Mouse (Mus musculus) ES-Bruce4 (cell line): ENCODE measurements around the gene Rbp3. TPM values are rescaled to one million over a fixed set of nuclear protein-coding genes. Genes with fewer than 3 reads are reported as not detected.
A peak's percentile ranks its signal among the peaks of the same experiment; 100 is the strongest.

Experiments used
- H3K27ac ChIP-seq: 2 replicates; pipeline ENCODE4 v1.5.1; 2012; ENCODE audit warnings: low read length, inconsistent platforms; ENCODE audit not compliant: insufficient read depth
- H3K27me3 ChIP-seq: 2 replicates; pipeline ENCODE4 v1.6.1; 2012; ENCODE audit warnings: mild to moderate bottlenecking, low read length, inconsistent platforms; ENCODE audit not compliant: control insufficient read depth, poor library complexity, insufficient read depth, severe bottlenecking
- H3K36me3 ChIP-seq: 2 replicates; pipeline ENCODE4 v1.6.1; 2012; ENCODE audit warnings: inconsistent platforms, mild to moderate bottlenecking, low read length, moderate library complexity; ENCODE audit not compliant: control insufficient read depth, poor library complexity, insufficient read depth, severe bottlenecking
- H3K4me1 ChIP-seq: one replicate; pipeline ENCODE4 v1.8.1; 2011; ENCODE audit warnings: low read length; ENCODE audit not compliant: control insufficient read depth, insufficient read depth
- H3K4me3 ChIP-seq: 2 replicates; pipeline ENCODE4 v1.5.1; 2011; ENCODE audit warnings: low read depth, mild to moderate bottlenecking, low read length
- H3K9ac ChIP-seq: 2 replicates; pipeline ENCODE4 v1.6.1; 2012; ENCODE audit warnings: low read depth, mild to moderate bottlenecking, inconsistent platforms; ENCODE audit not compliant: poor library complexity, severe bottlenecking
- H3K9me3 ChIP-seq: replicated peaks from 2 replicates; pipeline ENCODE4 v1.6.1; 2012; ENCODE audit warnings: mild to moderate bottlenecking, low read length, inconsistent platforms; ENCODE audit not compliant: control insufficient read depth, poor library complexity, insufficient read depth, severe bottlenecking
- CTCF ChIP-seq: IDR thresholded peaks from one replicate; pipeline ENCODE4 v1.8.1; 2011; ENCODE audit warnings: low read depth, low read length
- EP300 ChIP-seq: IDR thresholded peaks from 2 replicates; pipeline ENCODE4 v1.6.1; 2011; ENCODE audit warnings: low read depth, low read length; ENCODE audit not compliant: insufficient read depth
- POLR2A ChIP-seq: IDR thresholded peaks from one replicate; pipeline ENCODE4 v1.8.1; 2011; ENCODE audit warnings: low read length; ENCODE audit not compliant: insufficient read depth
- polyA plus RNA-seq: library from polyadenylated mRNA; stranded (reverse); fragments of >200 nt; gene quantifications from 2 replicates; pipeline ENCODE4 v1.2.4, GENCODE M21; 2011; ENCODE audit warnings: low read depth; ENCODE audit not compliant: missing spikeins, insufficient read depth, insufficient read length

Rbp3 gene
- polyA plus RNA-seq, 1 experiment: not detected

DNA sequence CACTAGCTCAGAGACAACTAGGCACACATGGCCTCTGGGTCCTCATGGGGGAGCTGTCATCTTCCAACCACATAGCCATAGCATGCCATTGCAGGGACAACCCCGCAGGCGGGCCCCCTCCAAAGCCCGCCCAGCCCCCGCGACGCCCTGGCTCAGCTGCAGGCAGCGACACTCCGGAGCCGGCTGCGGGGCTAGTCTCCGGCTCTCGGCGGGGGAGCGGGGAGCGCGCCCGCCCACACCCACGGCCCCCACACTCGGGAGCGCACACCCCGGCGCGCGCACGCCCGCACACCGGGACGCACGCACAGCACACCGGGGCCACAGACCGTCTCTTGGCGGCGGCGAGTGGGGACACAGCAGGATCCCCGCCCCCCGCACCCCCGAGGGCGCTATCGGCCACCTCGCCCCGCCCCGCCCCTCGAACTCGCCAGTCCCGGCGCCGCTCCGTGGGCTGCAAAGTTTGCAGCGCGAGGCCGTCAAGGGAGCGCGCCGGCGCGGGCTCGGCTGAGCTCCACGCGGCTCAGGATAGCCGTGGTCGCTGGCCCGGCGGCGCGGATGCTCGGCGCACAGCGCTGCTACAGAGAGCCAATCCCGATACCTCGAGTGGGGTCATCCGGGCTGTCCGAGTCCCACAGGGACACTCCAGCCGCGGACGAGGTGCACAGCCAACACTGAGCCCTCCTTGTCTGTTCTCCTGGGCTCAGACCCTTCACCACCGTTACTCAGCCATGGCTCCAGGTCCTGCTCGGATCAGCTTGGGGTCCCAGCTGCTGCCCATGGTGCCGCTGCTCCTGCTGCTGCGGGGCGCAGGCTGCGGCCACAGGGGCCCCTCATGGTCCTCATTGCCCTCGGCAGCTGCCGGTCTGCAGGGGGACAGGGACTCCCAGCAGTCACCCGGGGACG lies 30.4 kb upstream of the Rbp3 start, which contains the start of gene Gdf10:
Gene Gdf10 (plus strand): TSS at position 420 of the 903 bp plus-strand sequence.
- H3K4me3 ChIP-seq: peak within 1 kb of the TSS; percentile 54
- no peaks in the 10 kb centered on the region for H3K36me3 ChIP-seq
- no peak for TF ChIP-seq POLR2A
- TF ChIP-seq EP300: no peak
- TF ChIP-seq CTCF: no peak
- peaks cover 6% of the 10 kb centered on the region; the same call in 1 of the 2 replicates for H3K27me3 ChIP-seq
- no peak within 1 kb of the TSS for H3K27ac ChIP-seq
- H3K9ac ChIP-seq: no peak within 1 kb of the TSS
- no peaks in the 10 kb centered on the region for H3K9me3 ChIP-seq
- no peaks in the 10 kb centered on the region for H3K4me1 ChIP-seq

DNA sequence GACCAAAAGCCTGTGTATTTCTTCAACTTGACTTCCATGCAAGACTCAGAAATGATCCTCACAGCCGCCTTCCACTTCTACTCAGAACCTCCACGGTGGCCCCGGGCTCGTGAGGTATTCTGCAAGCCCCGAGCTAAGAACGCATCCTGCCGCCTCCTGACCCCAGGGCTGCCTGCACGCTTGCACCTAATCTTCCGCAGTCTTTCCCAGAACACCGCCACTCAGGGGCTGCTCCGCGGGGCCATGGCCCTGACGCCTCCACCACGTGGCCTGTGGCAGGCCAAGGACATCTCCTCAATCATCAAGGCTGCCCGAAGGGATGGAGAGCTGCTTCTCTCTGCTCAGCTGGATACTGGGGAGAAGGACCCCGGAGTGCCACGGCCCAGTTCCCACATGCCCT lies 21.9 kb upstream of the Rbp3 start:
- Histone ChIP-seq H3K9me3 (no peaks in the 10 kb centered on the region), H3K27me3 (0 out of 2 replicates have a peak, but pooled peaks cover 2% of the 10 kb centered on the region), H3K36me3 (no peaks in the 10 kb centered on the region), H3K27ac (no peak overlapping the region), H3K4me1 (no peaks in the 10 kb centered on the region), H3K4me3 (0 out of 2 replicates have a peak overlapping the region, but pooled peaks have one; percentile 6), H3K9ac (no peak overlapping the region)
- TF ChIP-seq POLR2A (no peak), CTCF (no peak), EP300 (no peak)

DNA sequence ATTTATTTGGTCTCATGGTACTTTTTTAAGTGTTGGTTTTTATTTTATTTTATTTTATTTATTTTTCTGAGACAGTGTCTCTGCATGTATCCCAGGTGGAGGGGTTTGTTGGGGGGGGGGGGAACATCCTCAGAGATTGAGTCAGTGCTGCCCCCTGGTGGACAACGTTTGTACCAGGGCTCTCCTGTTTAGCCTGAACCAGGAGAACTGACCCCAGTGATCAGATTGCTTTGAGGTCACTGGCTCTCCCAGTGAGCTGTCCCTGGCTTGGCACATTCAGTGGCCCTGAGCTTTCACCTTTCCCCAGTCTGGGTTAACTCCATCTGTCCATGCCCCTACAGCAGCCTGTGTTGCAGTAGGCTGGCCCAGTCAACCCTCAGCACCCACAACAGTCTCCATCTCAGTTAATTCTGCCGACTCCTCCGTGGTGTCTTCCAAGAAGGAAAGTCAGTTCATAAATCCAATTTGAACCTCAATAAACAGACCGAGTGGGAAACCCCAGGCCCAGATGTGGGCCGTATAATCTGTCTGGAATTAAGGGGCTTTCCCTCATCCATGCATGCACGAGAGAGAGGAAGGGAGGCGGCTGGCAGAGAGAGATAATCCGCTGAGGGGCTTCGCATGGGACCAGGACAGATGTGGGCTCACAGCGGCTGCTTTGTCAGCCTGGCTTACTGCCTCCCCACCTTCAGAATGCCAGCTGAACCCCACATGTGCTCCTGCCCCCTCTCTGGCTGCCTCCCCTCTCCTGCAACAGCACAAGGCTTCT lies 20.7 kb upstream of the Rbp3 start:
- Histone ChIP-seq H3K4me1 (no peaks in the 10 kb centered on the region), H3K9ac (no peak overlapping the region), H3K9me3 (no peaks in the 10 kb centered on the region), H3K36me3 (no peaks in the 10 kb centered on the region), H3K27ac (no peak overlapping the region), H3K27me3 (0 out of 2 replicates have a peak, but pooled peaks cover 2% of the 10 kb centered on the region), H3K4me3 (no peak overlapping the region)
- peak; percentile 52 for TF ChIP-seq CTCF
- no peak for TF ChIP-seq POLR2A
- no peak for TF ChIP-seq EP300

DNA sequence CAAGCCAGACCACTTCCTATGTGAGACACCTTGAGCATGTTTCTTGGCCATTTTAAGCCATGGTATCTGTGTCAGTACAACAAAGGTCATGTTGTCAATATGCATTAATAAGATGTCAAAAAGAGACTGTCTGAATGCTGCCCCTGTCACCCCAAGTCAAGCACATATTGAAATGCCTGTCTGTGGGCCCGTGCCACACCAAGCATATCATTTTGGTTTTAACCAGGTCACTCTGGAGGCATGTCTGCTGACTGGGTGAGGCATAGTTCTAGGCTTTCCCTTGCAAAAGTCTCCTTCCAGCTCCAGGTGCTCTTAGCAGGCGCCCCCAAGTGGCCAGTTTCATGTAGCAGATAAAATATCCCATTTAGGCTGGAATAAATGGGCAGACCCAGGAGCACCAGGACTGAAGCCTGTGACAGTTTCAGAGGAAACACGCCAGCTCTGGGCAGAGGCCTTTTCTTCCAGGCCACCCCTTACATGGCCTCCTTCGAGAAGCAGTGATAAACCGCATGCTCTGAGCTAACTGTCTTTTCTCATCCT lies 20.0 kb upstream of the Rbp3 start:
- Histone ChIP-seq H3K4me1 (no peaks in the 10 kb centered on the region), H3K27me3 (0 out of 2 replicates have a peak, but pooled peaks cover 2% of the 10 kb centered on the region), H3K27ac (no peak overlapping the region), H3K9ac (no peak overlapping the region), H3K4me3 (no peak overlapping the region), H3K36me3 (no peaks in the 10 kb centered on the region), H3K9me3 (no peaks in the 10 kb centered on the region)
- TF ChIP-seq CTCF: peak; percentile 67
- no peak for TF ChIP-seq POLR2A

DNA sequence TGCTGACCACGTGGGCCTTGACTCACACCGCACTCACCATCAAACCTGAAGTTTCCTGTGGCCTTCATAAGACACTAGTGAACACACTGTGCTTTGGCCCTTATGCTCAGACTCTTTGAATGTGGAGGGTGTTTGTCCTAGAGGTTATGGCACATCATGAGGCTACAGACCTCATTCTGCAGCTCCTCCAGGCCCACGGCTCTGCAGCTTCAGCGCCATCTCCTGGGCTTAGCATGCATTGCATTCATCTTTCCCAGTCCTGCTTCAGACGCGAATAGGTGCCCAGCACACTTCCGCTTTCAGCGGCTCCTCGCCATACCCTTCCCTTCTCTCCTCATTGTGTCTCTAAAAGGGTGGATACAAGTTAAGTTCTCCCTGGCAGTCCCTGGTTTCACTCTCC lies 14.7 kb upstream of the Rbp3 start:
- no peaks in the 10 kb centered on the region for H3K4me1 ChIP-seq
- H3K27ac ChIP-seq: no peak overlapping the region
- TF ChIP-seq POLR2A: no peak
- peak; percentile 90 for TF ChIP-seq CTCF
- H3K36me3 ChIP-seq: no peaks in the 10 kb centered on the region
- H3K9me3 ChIP-seq: no peaks in the 10 kb centered on the region
- H3K27me3 ChIP-seq: no peaks in the 10 kb centered on the region
- no peak overlapping the region for H3K9ac ChIP-seq
- no peak overlapping the region for H3K4me3 ChIP-seq
